Mouse (Mus musculus): ENCODE measurements around the gene Gnpda2. TPM values are rescaled to one million over a fixed set of nuclear protein-coding genes. Genes with fewer than 3 reads are reported as not detected.

Gene Gnpda2
- total RNA-seq (2021) = 10 to 100 TPM; 15.9 to 22.1 TPM
- long read RNA-seq, experiment 1, transcript Gnpda2-201 (7 exons, 1,894 nt) = major isoform, 12 of 16 reads
- long read RNA-seq, experiment 1, partial matches to known transcripts = 1 of 16 reads
- long read RNA-seq, experiment 1, other reads (novel, unspliced or antisense) = 3 of 16 reads
- long read RNA-seq, experiment 2, transcript Gnpda2-201 (7 exons, 1,894 nt) = major isoform, 31 of 36 reads
- long read RNA-seq, experiment 2, partial matches to known transcripts = 1 of 36 reads
- long read RNA-seq, experiment 2, other reads (novel, unspliced or antisense) = 1 of 36 reads

- DNase-seq (ENCODE audit: low spot score in 2 of 2) = peak; percentile 69
Observed at GRCm38 (mm10) chr5:69591640-69592461, at the start of gene Gnpda2. Gene Gnpda2 (minus strand): TSS chr5:69592340.

DNA sequence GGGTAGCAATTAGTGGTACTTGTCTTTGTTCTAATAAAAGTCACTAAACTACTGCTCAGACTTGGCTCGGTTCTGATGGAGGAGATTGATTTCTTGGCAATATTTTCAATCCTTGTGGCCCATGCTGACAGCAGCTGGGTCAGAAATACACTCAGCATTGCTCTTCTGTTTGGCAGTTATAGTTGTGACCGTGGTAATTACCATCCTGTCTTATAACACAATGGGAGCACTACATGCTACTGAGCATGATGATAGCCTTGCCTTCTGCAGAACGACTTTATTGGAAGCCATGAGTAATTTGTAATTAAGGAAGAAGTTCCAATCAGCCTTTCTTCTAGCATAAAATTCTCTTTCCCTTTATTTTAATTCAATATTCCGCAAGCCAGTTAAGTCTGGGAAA lies 42.6 kb upstream of the Gnpda2 start:
- no peak for DNase-seq (ENCODE audit: low spot score in 2 of 2)

DNA sequence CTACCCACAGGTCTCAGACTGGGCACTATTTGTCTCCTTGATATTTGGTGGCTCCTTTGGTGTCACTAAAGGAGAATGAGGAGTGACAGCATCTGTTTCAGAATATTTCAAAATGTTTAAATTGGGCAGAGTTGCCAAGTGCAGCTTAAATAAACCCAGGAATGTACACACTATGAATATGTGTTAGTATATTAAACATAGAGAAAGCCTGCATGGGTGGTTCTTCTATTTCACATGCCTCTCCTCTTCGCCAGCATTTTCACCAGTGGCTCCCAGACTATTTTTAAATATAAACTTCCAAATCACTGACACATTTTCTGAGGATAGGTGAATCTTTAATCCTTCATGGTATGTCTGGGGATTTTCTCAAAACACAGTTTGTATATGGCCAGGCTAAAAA lies 28.8 kb upstream of the Gnpda2 start:
- no peak for DNase-seq (ENCODE audit: low spot score in 2 of 2)

DNA sequence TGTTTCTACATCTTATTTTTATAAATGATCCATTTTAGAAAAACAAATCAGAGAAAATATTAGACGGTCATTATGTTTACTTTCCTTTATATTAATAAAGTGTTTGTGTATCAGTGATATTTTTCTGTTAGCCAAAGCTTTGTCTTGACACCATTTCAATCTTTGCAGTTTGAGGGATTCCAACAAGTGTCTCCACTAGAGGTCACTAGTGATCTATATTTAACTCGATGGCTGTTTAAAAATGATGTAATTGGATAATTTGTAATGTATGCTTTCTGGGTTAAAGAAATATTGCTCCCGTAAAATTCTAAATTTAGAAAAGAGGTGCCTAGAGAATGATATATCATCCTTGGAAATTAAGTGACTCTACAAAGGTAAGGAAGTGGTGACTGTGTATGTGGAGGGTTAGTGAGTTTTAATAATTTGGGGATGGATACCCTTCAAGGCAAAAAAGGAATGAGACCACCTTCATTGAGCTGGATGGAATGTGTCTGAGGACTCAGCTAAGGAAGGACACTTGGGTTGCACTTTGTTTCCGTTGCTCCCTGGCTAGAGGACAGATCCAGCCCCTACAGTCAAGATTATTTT lies 21.2 kb upstream of the Gnpda2 start:
- DNase-seq (ENCODE audit: low spot score in 2 of 2) = no peak

GRCm38 (mm10) chr5:69601027-69601426 lies 8.9 kb upstream of the Gnpda2 start:
- no peak for DNase-seq (ENCODE audit: low spot score in 2 of 2)

DNA sequence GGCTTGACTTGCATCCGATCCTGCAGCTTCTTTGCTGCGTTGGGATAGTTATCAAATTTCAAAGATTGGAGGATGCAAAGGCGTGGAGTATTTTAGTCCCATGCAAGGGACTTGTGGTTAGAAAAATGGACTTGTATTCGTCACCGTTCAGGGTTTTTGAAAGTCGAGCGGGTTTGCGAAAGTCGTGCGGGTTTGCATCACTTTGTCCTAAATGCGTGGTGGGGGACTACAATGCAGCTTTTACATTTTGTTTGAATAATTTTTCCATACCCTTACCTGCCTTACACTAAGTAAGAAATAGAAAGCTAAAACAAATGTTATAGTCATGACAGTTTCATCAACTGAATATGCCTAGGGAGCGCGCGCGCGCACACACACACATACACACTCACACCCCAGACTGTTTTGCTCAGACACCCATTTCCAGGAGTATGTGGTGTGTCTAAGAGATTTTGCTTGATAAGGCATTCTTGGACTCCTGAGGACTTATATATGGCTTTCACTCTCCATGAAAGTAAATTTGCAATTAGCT lies 34.7 kb downstream of the Gnpda2 start:
- no peak for DNase-seq (ENCODE audit: low spot score in 2 of 2)

- DNase-seq (ENCODE audit: low spot score in 2 of 2) = peak; percentile 98
Observed at GRCm38 (mm10) chr5:69556628-69557403, 35.3 kb downstream of the Gnpda2 start, which contains the start of gene Guf1. Gene Guf1 (plus strand): TSS chr5:69556923.

GRCm38 (mm10) chr5:69542489-69542888 lies 49.7 kb downstream of the Gnpda2 start, which contains the start of gene Yipf7:
Gene Yipf7 (minus strand): TSS chr5:69542648.
- no peak for DNase-seq (ENCODE audit: low spot score in 2 of 2)

GRCm38 (mm10) chr5:69541680-69542079 lies 50.5 kb downstream of the Gnpda2 start:
- DNase-seq (ENCODE audit: low spot score in 2 of 2) = no peak

- no peak for DNase-seq (ENCODE audit: low spot score in 2 of 2)
Observed at GRCm38 (mm10) chr5:69523944-69524343, 68.2 kb downstream of the Gnpda2 start.

Other genes with a start within 250 kb of the Gnpda2 start
- gene Yipf7, start 49.7 kb downstream of the Gnpda2 start, total RNA-seq (2021) = under 1 TPM in 1 of 2 experiments, not detected in 1; 0.26 TPM
- gene Guf1, start 35.4 kb downstream of the Gnpda2 start, total RNA-seq (2021) = 10 to 100 TPM; 20.2 to 22.0 TPM

Measured in adrenal gland, adult 18-20 months (tissue).